Mouse (Mus musculus) heart, adult 2 months (tissue): ENCODE measurements around the gene Iqschfp. TPM values are rescaled to one million over a fixed set of nuclear protein-coding genes. Genes with fewer than 3 reads are reported as not detected.

ENCODE experiments used
- DNase-seq, 2 experiments: peaks; one replicate each; pipeline ENCODE4 v3.0.0; 2021
- H3K27ac ChIP-seq: fragments of 200-600 bp; 2 replicates; pipeline ENCODE4 v1.8.1; 2022
- H3K27me3 ChIP-seq: fragments of 200-500 bp; 2 replicates; pipeline ENCODE4 v1.6.1; 2012; ENCODE audit warnings: mild to moderate bottlenecking, low read length, inconsistent platforms, mixed read lengths; ENCODE audit not compliant: control insufficient read depth, insufficient read depth
- H3K36me3 ChIP-seq: fragments of 200-500 bp; 2 replicates; pipeline ENCODE4 v1.6.1; 2012; ENCODE audit warnings: low read length, inconsistent platforms; ENCODE audit not compliant: control insufficient read depth, insufficient read depth
- H3K4me1 ChIP-seq: fragments of 200-500 bp; 2 replicates; pipeline ENCODE4 v1.6.1; 2011; ENCODE audit warnings: low read length; ENCODE audit not compliant: control insufficient read depth, insufficient read depth
- H3K4me3 ChIP-seq: fragments of 200-600 bp; 2 replicates; pipeline ENCODE4 v1.8.1; 2022
- H3K79me2 ChIP-seq: fragments of 200-500 bp; replicated peaks from 2 replicates; pipeline ENCODE4 v1.6.1; 2012; ENCODE audit warnings: mild to moderate bottlenecking, inconsistent platforms, low read length, moderate library complexity, mixed read lengths; ENCODE audit not compliant: control insufficient read depth, insufficient read depth
- H3K9ac ChIP-seq: fragments of 200-500 bp; 2 replicates; pipeline ENCODE4 v1.6.1; 2012; ENCODE audit warnings: low read depth, mild to moderate bottlenecking, control low read depth, inconsistent platforms, low read length, mixed read lengths
- CTCF ChIP-seq: fragments of 200-600 bp; IDR thresholded peaks from 2 replicates; pipeline ENCODE4 v1.8.1; 2022; ENCODE audit warnings: antibody characterized with exemption, mild to moderate bottlenecking, moderate library complexity
- EP300 ChIP-seq: fragments of 200-500 bp; IDR thresholded peaks from 2 replicates; pipeline ENCODE4 v1.6.1; 2011; ENCODE audit warnings: low read depth, low read length, control low read depth; ENCODE audit not compliant: insufficient read depth
- POLR2A ChIP-seq: fragments of 200-500 bp; IDR thresholded peaks from 2 replicates; pipeline ENCODE4 v1.6.1; 2011; ENCODE audit warnings: mild to moderate bottlenecking, low read depth, low read length, control low read depth; ENCODE audit not compliant: insufficient read depth
- WGBS: fragments of 180-500 bp; shearing (Covaris S2); methylation state at CpG from one replicate; pipeline ENCODE4 v1.1.7; 2018; 5-methylcytosine and 5-hydroxymethylcytosine counted together
- intact Hi-C: fragments of 180-260 bp; cut with DNase I; formaldehyde crosslinking; loops from one replicate; pipeline ENCODE4 v1.15.1; 2025
- polyA plus RNA-seq: library from polyadenylated mRNA; depleted of rRNA; stranded (reverse); fragments of >200 nt; gene quantifications from 2 replicates; pipeline ENCODE4 v1.2.3, GENCODE M21; 2012
- total RNA-seq, 2 experiments: library from RNA; stranded (reverse); gene quantifications; 2 replicates each; pipeline ENCODE4 v1.2.3; 2021

Iqschfp gene
- total and polyA plus RNA-seq, 3 experiments, result not detected

GRCm38 (mm10) chr3:67884335-67884734 is 7.7 kb upstream of the Iqschfp start:
- Histone ChIP-seq H3K27ac (no peak overlapping the region), H3K36me3 (no peaks in the 10 kb centered on the region), H3K79me2 (no peaks in the 10 kb centered on the region), H3K4me3 (no peak overlapping the region), H3K27me3 (no peaks in the 10 kb centered on the region), H3K9ac (no peak overlapping the region), H3K4me1 (no peaks in the 10 kb centered on the region)
- 67% methylated on average over 3 of the region's 3 CpGs for WGBS
- TF ChIP-seq POLR2A (no peak), CTCF (no peak), EP300 (no peak)
- no peak for DNase-seq
- intact Hi-C loops, result no loop called here

- Histone ChIP-seq H3K9ac (no peak overlapping the region), H3K79me2 (no peaks in the 10 kb centered on the region), H3K4me3 (no peak overlapping the region), H3K4me1 (no peaks in the 10 kb centered on the region), H3K27me3 (no peaks in the 10 kb centered on the region), H3K27ac (no peak overlapping the region), H3K36me3 (no peaks in the 10 kb centered on the region)
- TF ChIP-seq EP300 (no peak), POLR2A (no peak), CTCF (no peak)
- DNase-seq, result no peak
- intact Hi-C loops, result no loop called here
- WGBS, result 57% methylated on average over 1 of the region's 1 CpGs
These were observed 5.9 kb upstream of the Iqschfp start for GRCm38 (mm10) chr3:67886176-67886575.

- Histone ChIP-seq H3K9ac (no peak overlapping the region), H3K36me3 (no peaks in the 10 kb centered on the region), H3K4me1 (no peaks in the 10 kb centered on the region), H3K27me3 (no peaks in the 10 kb centered on the region), H3K27ac (no peak overlapping the region), H3K4me3 (no peak overlapping the region), H3K79me2 (no peaks in the 10 kb centered on the region)
- DNase-seq, result no peak
- intact Hi-C loops, result no loop called here
- no peak for TF ChIP-seq POLR2A
- no peak for TF ChIP-seq CTCF
- no peak for TF ChIP-seq EP300
These were observed 4.8 kb upstream of the Iqschfp start for GRCm38 (mm10) chr3:67887251-67887650.

- intact Hi-C loops, result no loop called here
- 85% methylated on average over 10 of the region's 10 CpGs for WGBS
- TF ChIP-seq CTCF, result no peak
- TF ChIP-seq POLR2A, result no peak
- TF ChIP-seq EP300, result no peak
These were observed 736 bp downstream of the Iqschfp start for GRCm38 (mm10) chr3:67892768-67893167.

GRCm38 (mm10) chr3:67902517-67902916 is 10.5 kb downstream of the Iqschfp start:
- intact Hi-C loops, result no loop called here
- Histone ChIP-seq H3K36me3 (no peaks in the 10 kb centered on the region), H3K4me3 (no peak overlapping the region), H3K27me3 (no peaks in the 10 kb centered on the region), H3K79me2 (no peaks in the 10 kb centered on the region), H3K4me1 (no peaks in the 10 kb centered on the region), H3K27ac (no peak overlapping the region), H3K9ac (no peak overlapping the region)
- TF ChIP-seq CTCF, result no peak
- TF ChIP-seq EP300, result no peak
- TF ChIP-seq POLR2A, result no peak
- DNase-seq, result no peak
- 69% methylated on average over 4 of the region's 4 CpGs for WGBS

More at GRCm38 (mm10) chr3:67892768-67893167, 736 bp downstream of the Iqschfp start:
- H3K4me3 ChIP-seq, result no peak overlapping the region
- no peak overlapping the region for H3K9ac ChIP-seq
- H3K79me2 ChIP-seq, result no peaks in the 10 kb centered on the region
- DNase-seq, result no peak
- H3K27ac ChIP-seq, result no peak overlapping the region
- no peaks in the 10 kb centered on the region for H3K4me1 ChIP-seq
- no peaks in the 10 kb centered on the region for H3K27me3 ChIP-seq
- no peaks in the 10 kb centered on the region for H3K36me3 ChIP-seq

GRCm38 (mm10) chr3:67908586-67908985 is 16.6 kb downstream of the Iqschfp start:
- no peak for TF ChIP-seq EP300
- no peak for TF ChIP-seq CTCF
- no peak for TF ChIP-seq POLR2A
- no peaks in the 10 kb centered on the region for H3K36me3 ChIP-seq
- DNase-seq, result no peak
- no peaks in the 10 kb centered on the region for H3K4me1 ChIP-seq
- no peak overlapping the region for H3K4me3 ChIP-seq
- no peaks in the 10 kb centered on the region for H3K27me3 ChIP-seq
- H3K79me2 ChIP-seq, result no peaks in the 10 kb centered on the region
- WGBS, result 76% methylated on average over 2 of the region's 2 CpGs
- H3K9ac ChIP-seq, result no peak overlapping the region
- H3K27ac ChIP-seq, result no peak overlapping the region
- intact Hi-C loops, result no loop called here
